Mouse (Mus musculus): ENCODE data around the gene Polq. TPM values are rescaled to one million over a fixed set of nuclear protein-coding genes. Genes with fewer than 3 reads are reported as not detected.
A peak's percentile ranks its signal among the peaks of the same experiment; 100 is the strongest.

Polq gene
- 2.0 and 3.2 TPM in 2 replicates for polyA plus RNA-seq (2015; fragmentation: Nextera tagmentation; extraction: Ambion mirVana)

DNA sequence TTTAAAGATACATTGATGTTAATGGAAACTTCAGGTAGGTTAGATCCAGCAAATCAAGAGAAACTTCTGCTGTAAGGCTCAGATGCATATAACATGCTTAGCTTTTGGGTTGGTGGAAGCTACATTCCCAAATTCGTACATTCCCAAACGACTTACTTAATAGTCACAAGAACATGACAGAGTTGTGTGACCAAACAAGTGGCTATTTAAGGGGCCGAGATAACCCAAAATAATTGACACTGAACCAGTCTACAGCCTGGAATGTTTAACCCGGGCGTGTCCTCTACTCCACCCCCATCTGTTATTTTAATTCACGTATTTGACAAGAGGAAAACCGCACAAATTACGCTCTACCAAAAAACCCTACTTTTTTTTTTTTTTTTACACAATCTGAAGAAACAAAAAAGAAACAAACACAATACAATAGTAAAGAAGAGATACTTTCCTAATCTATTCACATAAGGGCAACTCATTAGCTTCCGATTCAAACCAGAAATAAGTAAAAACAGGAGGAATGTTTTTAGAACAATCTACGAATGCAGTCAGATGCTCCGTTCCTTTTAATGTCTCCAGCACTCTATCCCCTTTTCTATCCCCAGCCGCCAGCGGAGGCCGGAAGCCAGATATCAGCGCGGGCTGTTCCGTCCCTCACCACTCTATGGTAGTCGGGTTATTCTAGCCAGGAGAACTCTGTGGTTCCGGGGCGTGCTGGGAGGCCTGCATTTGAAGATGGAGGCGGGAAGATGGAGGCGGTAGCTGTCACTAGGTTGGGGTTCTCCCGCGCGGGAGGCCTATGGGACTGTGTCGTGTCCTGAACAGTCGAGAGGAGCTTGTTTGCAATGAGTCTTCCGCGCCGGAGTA is at the start of gene Polq:
Gene Polq (plus strand): TSS at position 726 of the 861 bp plus-strand sequence.
- peak within 1 kb of the TSS; percentile 69 for H3K9ac ChIP-seq (ENCODE audit: low read depth, low read length)
- peak within 1 kb of the TSS; percentile 76 for H3K4me3 ChIP-seq (ENCODE audit: low read length)
- H3K4me1 ChIP-seq (ENCODE audit: control insufficient read depth, insufficient read depth, low read depth, low read length) = peaks cover 15% of the 10 kb centered on the region
- no peaks in the 10 kb centered on the region for H3K36me3 ChIP-seq (ENCODE audit: control insufficient read depth, insufficient read depth, low read length)
- no peak within 1 kb of the TSS for H3K27ac ChIP-seq (ENCODE audit: low read depth, low read length)
- ATAC-seq = peak; percentile 100
- peak within 1 kb of the TSS; percentile 87 for H3K4me2 ChIP-seq (ENCODE audit: low read length)
- no peaks in the 10 kb centered on the region for H3K27me3 ChIP-seq (replicated peaks; ENCODE audit: control insufficient read depth, insufficient read depth, low read length)
- no peaks in the 10 kb centered on the region for H3K9me3 ChIP-seq (ENCODE audit: control insufficient read depth, low read length)
- 5% methylated on average over 30 of the region's 30 CpGs for WGBS

- Histone ChIP-seq H3K4me1 (ENCODE audit: control insufficient read depth, insufficient read depth, low read depth, low read length) (no peaks in the 10 kb centered on the region), H3K9ac (ENCODE audit: low read depth, low read length) (no peak overlapping the region), H3K4me3 (ENCODE audit: low read length) (no peak overlapping the region), H3K27ac (ENCODE audit: low read depth, low read length) (no peak overlapping the region), H3K9me3 (ENCODE audit: control insufficient read depth, low read length) (no peaks in the 10 kb centered on the region), H3K4me2 (ENCODE audit: low read length) (no peak overlapping the region), H3K27me3 (replicated peaks; ENCODE audit: control insufficient read depth, insufficient read depth, low read length) (no peaks in the 10 kb centered on the region), H3K36me3 (ENCODE audit: control insufficient read depth, insufficient read depth, low read length) (no peaks in the 10 kb centered on the region)
- WGBS = 89% methylated on average over 4 of the region's 4 CpGs
- no peak for ATAC-seq
Observed at GRCm38 (mm10) chr16:36963415-36963814, 48.2 kb upstream of the Polq start.

DNA sequence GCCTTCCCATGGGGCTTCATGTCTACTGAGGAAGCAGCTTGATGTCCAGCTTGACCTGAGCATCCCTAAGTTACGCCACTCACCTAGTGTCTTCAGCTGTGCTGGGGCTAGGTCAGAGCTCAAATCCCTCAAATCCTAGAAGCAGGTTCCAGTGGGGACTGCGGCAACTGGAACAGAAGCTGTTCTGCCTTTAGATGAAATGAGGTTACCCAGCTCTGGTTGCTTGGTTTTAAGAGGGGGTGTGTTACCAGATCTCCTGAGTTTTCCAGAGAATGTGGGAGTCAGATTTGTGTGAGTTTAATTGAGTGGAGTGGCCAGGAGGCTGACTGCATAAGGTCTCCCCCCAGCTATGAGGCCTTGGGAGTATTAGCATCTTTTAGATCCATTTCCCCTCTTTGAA is 32.5 kb upstream of the Polq start:
- Histone ChIP-seq H3K9me3 (ENCODE audit: control insufficient read depth, low read length) (no peaks in the 10 kb centered on the region; the same call in 1 of the 2 replicates), H3K4me3 (ENCODE audit: low read length) (no peak overlapping the region), H3K4me1 (ENCODE audit: control insufficient read depth, insufficient read depth, low read depth, low read length) (no peaks in the 10 kb centered on the region), H3K9ac (ENCODE audit: low read depth, low read length) (no peak overlapping the region), H3K36me3 (ENCODE audit: control insufficient read depth, insufficient read depth, low read length) (no peaks in the 10 kb centered on the region), H3K27me3 (replicated peaks; ENCODE audit: control insufficient read depth, insufficient read depth, low read length) (no peaks in the 10 kb centered on the region), H3K4me2 (ENCODE audit: low read length) (no peak overlapping the region), H3K27ac (ENCODE audit: low read depth, low read length) (no peak overlapping the region)
- WGBS = 92% methylated on average over 2 of the region's 2 CpGs
- ATAC-seq = no peak

GRCm38 (mm10) chr16:36983796-36984195 is 27.8 kb upstream of the Polq start:
- WGBS = 87% methylated on average over 1 of the region's 1 CpGs
- Histone ChIP-seq H3K27me3 (replicated peaks; ENCODE audit: control insufficient read depth, insufficient read depth, low read length) (no peaks in the 10 kb centered on the region), H3K4me3 (ENCODE audit: low read length) (no peak overlapping the region), H3K4me1 (ENCODE audit: control insufficient read depth, insufficient read depth, low read depth, low read length) (no peaks in the 10 kb centered on the region), H3K9ac (ENCODE audit: low read depth, low read length) (no peak overlapping the region), H3K9me3 (ENCODE audit: control insufficient read depth, low read length) (no peaks in the 10 kb centered on the region; the same call in 1 of the 2 replicates), H3K27ac (ENCODE audit: low read depth, low read length) (no peak overlapping the region), H3K4me2 (ENCODE audit: low read length) (no peak overlapping the region), H3K36me3 (ENCODE audit: control insufficient read depth, insufficient read depth, low read length) (no peaks in the 10 kb centered on the region)
- ATAC-seq = no peak

DNA sequence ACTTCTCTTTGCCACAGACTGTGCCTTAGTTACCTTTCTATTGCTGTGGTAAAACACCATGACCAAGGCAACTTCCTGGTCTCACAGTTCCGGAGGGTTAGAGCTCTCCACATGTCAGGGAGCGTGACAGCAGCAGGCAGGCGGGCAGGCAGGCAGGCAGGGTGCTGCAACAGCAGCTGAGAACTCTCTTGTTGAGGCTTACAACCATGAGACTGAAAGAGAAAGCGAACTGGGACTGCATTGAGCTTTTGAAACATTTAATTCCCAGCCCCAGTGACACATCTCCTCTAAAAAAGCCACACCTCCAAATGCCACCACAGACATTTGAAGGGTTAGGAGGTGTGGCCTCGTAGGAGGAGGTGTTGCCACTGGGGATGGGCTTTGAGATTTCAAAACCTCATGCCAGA is 25.9 kb upstream of the Polq start:
- 69% methylated on average over 5 of the region's 5 CpGs for WGBS
- no peaks in the 10 kb centered on the region; the same call in 1 of the 2 replicates for H3K9me3 ChIP-seq (ENCODE audit: control insufficient read depth, low read length)
- no peak overlapping the region for H3K27ac ChIP-seq (ENCODE audit: low read depth, low read length)
- H3K9ac ChIP-seq (ENCODE audit: low read depth, low read length) = no peak overlapping the region
- no peak for ATAC-seq
- H3K4me1 ChIP-seq (ENCODE audit: control insufficient read depth, insufficient read depth, low read depth, low read length) = no peaks in the 10 kb centered on the region
- no peaks in the 10 kb centered on the region for H3K36me3 ChIP-seq (ENCODE audit: control insufficient read depth, insufficient read depth, low read length)
- H3K4me2 ChIP-seq (ENCODE audit: low read length) = no peak overlapping the region
- H3K4me3 ChIP-seq (ENCODE audit: low read length) = no peak overlapping the region
- H3K27me3 ChIP-seq (replicated peaks; ENCODE audit: control insufficient read depth, insufficient read depth, low read length) = no peaks in the 10 kb centered on the region

GRCm38 (mm10) chr16:36987399-36987798 is 24.2 kb upstream of the Polq start:
- 68% methylated on average over 2 of the region's 2 CpGs for WGBS
- H3K4me2 ChIP-seq (ENCODE audit: low read length) = no peak overlapping the region
- no peak overlapping the region for H3K4me3 ChIP-seq (ENCODE audit: low read length)
- no peak for ATAC-seq
- H3K27ac ChIP-seq (ENCODE audit: low read depth, low read length) = no peak overlapping the region
- no peaks in the 10 kb centered on the region for H3K36me3 ChIP-seq (ENCODE audit: control insufficient read depth, insufficient read depth, low read length)
- no peaks in the 10 kb centered on the region for H3K27me3 ChIP-seq (replicated peaks; ENCODE audit: control insufficient read depth, insufficient read depth, low read length)
- H3K9ac ChIP-seq (ENCODE audit: low read depth, low read length) = no peak overlapping the region
- no peaks in the 10 kb centered on the region for H3K9me3 ChIP-seq (ENCODE audit: control insufficient read depth, low read length)
- no peaks in the 10 kb centered on the region for H3K4me1 ChIP-seq (ENCODE audit: control insufficient read depth, insufficient read depth, low read depth, low read length)

DNA sequence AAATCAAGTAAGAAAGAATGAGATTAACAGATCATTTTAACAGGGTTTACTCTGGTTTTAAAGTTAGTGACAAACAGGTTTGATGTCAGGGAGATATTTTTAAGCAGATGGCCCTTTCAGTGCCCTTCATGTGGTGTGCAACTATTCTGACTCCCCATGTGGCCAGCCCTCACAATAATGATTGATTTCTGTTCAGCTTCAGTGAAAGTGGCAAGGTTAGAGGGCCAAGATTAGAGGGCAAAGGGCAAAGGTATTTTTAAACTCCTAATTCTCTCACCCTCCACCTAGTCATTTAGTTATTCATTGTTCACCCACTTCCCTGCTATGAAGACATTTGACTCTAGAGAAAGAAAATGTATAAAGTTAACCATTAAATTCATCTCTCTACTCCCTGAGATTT is 23.5 kb upstream of the Polq start:
- Histone ChIP-seq H3K36me3 (ENCODE audit: control insufficient read depth, insufficient read depth, low read length) (no peaks in the 10 kb centered on the region), H3K4me2 (ENCODE audit: low read length) (no peak overlapping the region), H3K9ac (ENCODE audit: low read depth, low read length) (no peak overlapping the region), H3K9me3 (ENCODE audit: control insufficient read depth, low read length) (no peaks in the 10 kb centered on the region), H3K4me1 (ENCODE audit: control insufficient read depth, insufficient read depth, low read depth, low read length) (no peaks in the 10 kb centered on the region), H3K27me3 (replicated peaks; ENCODE audit: control insufficient read depth, insufficient read depth, low read length) (no peaks in the 10 kb centered on the region), H3K4me3 (ENCODE audit: low read length) (no peak overlapping the region), H3K27ac (ENCODE audit: low read depth, low read length) (no peak overlapping the region)
- no peak for ATAC-seq

GRCm38 (mm10) chr16:36989493-36989892 is 22.1 kb upstream of the Polq start:
- no peak overlapping the region for H3K4me2 ChIP-seq (ENCODE audit: low read length)
- H3K4me1 ChIP-seq (ENCODE audit: control insufficient read depth, insufficient read depth, low read depth, low read length) = no peaks in the 10 kb centered on the region
- no peak overlapping the region for H3K4me3 ChIP-seq (ENCODE audit: low read length)
- no peaks in the 10 kb centered on the region for H3K27me3 ChIP-seq (replicated peaks; ENCODE audit: control insufficient read depth, insufficient read depth, low read length)
- no peaks in the 10 kb centered on the region for H3K9me3 ChIP-seq (ENCODE audit: control insufficient read depth, low read length)
- H3K9ac ChIP-seq (ENCODE audit: low read depth, low read length) = no peak overlapping the region
- WGBS = 81% methylated on average over 8 of the region's 8 CpGs
- no peak overlapping the region for H3K27ac ChIP-seq (ENCODE audit: low read depth, low read length)
- no peaks in the 10 kb centered on the region for H3K36me3 ChIP-seq (ENCODE audit: control insufficient read depth, insufficient read depth, low read length)
- no peak for ATAC-seq

- Histone ChIP-seq H3K9ac (ENCODE audit: low read depth, low read length) (no peak within 1 kb of the TSS), H3K27me3 (replicated peaks; ENCODE audit: control insufficient read depth, insufficient read depth, low read length) (no peaks in the 10 kb centered on the region), H3K9me3 (ENCODE audit: control insufficient read depth, low read length) (no peaks in the 10 kb centered on the region), H3K36me3 (ENCODE audit: control insufficient read depth, insufficient read depth, low read length) (no peaks in the 10 kb centered on the region), H3K27ac (ENCODE audit: low read depth, low read length) (no peak within 1 kb of the TSS), H3K4me3 (ENCODE audit: low read length) (no peak within 1 kb of the TSS), H3K4me2 (ENCODE audit: low read length) (no peak within 1 kb of the TSS), H3K4me1 (ENCODE audit: control insufficient read depth, insufficient read depth, low read depth, low read length) (no peaks in the 10 kb centered on the region)
- 75% methylated on average over 18 of the region's 18 CpGs for WGBS
- no peak for ATAC-seq
Observed at GRCm38 (mm10) chr16:36989999-36990625, 21.5 kb upstream of the Polq start, which contains the start of gene Fbxo40. Gene Fbxo40, minus strand, starts transcription at chr16:36990467.
